ENCODE assay signal across 24 mouse cellular contexts in the genomic region with DNA sequence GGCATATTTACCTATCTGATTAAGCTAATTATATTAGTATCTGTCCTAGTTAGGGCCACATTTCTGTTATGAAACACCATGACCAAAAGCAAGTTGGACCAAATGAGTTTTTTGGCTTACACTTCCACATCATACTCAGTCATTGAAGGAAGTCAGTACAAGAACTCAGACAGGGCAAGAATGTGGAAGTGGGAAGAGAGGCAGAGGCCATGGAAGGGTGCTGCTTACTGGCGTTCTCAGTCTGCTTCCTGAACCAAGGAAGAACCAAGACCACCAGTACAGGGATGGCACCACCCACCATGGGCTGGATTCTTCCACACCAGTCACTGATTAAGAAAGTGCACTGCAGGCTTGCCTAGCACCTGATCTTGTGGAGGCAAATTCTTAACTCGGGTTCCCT.
"Had no signal": no experiment of that assay in that cellular context is flagged by ENCODE, and none has a peak within 500 bp of the region (broad histone marks: within the 10 kb centered on the region; RNA-seq: fewer than 3 reads in every experiment).

No protein-coding gene starts in this region.

- H3K4me3 ChIP-seq: heart, adult 2 months; heart, embryonic 12.5 days; hindbrain, embryonic 13.5 days; hindbrain, embryonic 15.5 days; kidney, embryonic 15.5 days; limb, embryonic 13.5 days; limb, embryonic 15.5 days; liver, embryonic 12.5 days had no signal

- H3K9me3 ChIP-seq: heart, embryonic 12.5 days; hindbrain, embryonic 13.5 days; hindbrain, embryonic 15.5 days; kidney, embryonic 15.5 days; limb, embryonic 13.5 days; limb, embryonic 15.5 days; liver, embryonic 12.5 days had no signal

- H3K27me3 ChIP-seq: heart, embryonic 12.5 days; hindbrain, embryonic 13.5 days; hindbrain, embryonic 15.5 days; kidney, embryonic 15.5 days; limb, embryonic 13.5 days; limb, embryonic 15.5 days; liver, embryonic 12.5 days had no signal

- H3K9ac ChIP-seq: heart, embryonic 12.5 days; hindbrain, embryonic 13.5 days; hindbrain, embryonic 15.5 days; kidney, embryonic 15.5 days; limb, embryonic 13.5 days; limb, embryonic 15.5 days; liver, embryonic 12.5 days; liver, embryonic 14.5 days had no signal

- H3K27ac ChIP-seq: heart, adult 2 months; hindbrain, embryonic 13.5 days; hindbrain, embryonic 15.5 days; hindbrain, postnatal 0 days; kidney, embryonic 15.5 days; kidney, postnatal 0 days; limb, embryonic 13.5 days; limb, embryonic 15.5 days; liver, embryonic 12.5 days; liver, embryonic 14.5 days had no signal

- H3K4me2 ChIP-seq: heart, embryonic 12.5 days; hindbrain, embryonic 13.5 days; hindbrain, embryonic 15.5 days; kidney, embryonic 15.5 days; limb, embryonic 13.5 days; limb, embryonic 15.5 days; liver, embryonic 12.5 days had no signal

- DNase-seq: gastrocnemius, postnatal 14 days; gastrocnemius, postnatal 36 days; heart, adult 2 months; heart, postnatal 10 days; heart, postnatal 4 days; kidney, adult 11 months; kidney, adult 2 months; kidney, adult 9 months; kidney, postnatal 14 days; kidney, postnatal 36 days; layer of hippocampus, adult 9-11 months; layer of hippocampus, postnatal 36 days; left cerebral cortex, postnatal 4 days had no signal

- H3K4me1 ChIP-seq: heart, embryonic 12.5 days; hindbrain, embryonic 13.5 days; hindbrain, embryonic 15.5 days; kidney, embryonic 15.5 days; limb, embryonic 13.5 days; limb, embryonic 15.5 days had no signal

- ATAC-seq: hindbrain, postnatal 0 days; intestine, embryonic 16.5 days; liver, embryonic 12.5 days had no signal
